Mouse (Mus musculus) testis, adult 2 months (tissue): Measurements from ENCODE around the gene 4930523C07Rik.

ENCODE experiments used
- CTCF ChIP-seq: fragments of 200-500 bp; IDR thresholded peaks from 2 replicates; pipeline ENCODE4 v1.5.1; 2012; ENCODE audit warnings: low read depth, mild to moderate bottlenecking, inconsistent platforms, low read length, moderate library complexity; ENCODE audit not compliant: control insufficient read depth, insufficient read depth, insufficient replicate concordance
- POLR2A ChIP-seq: fragments of 200-500 bp; IDR thresholded peaks from 2 replicates; pipeline ENCODE4 v1.6.1; 2012; ENCODE audit warnings: low read depth, mild to moderate bottlenecking, inconsistent platforms, low read length, moderate library complexity; ENCODE audit not compliant: control insufficient read depth

DNA sequence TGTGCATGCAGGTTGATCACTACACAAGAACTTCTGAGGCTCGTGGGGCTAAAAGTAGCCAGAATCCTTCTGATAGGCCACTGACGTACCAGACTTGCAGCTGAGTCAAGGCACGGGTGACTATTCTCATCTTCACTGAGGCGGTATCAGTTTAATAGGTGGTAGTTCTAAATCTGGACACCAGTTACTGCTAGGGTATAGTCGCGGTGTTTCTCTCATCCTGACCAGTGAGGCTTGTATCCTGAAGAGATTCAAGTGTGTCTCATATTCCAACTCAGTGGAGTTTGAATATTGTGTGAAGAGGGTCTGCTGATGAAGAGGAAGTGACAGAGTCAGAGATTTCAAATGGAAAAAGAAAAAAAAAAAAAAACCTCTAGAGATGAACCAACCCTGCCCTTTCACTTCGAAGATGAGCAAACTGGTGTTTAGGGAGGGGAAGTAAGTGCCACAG lies 3.3 kb downstream of the 4930523C07Rik start:
- no peak for TF ChIP-seq POLR2A
- TF ChIP-seq CTCF = no peak
